Mouse (Mus musculus) midbrain, embryonic 13.5 days (tissue): Measurements from ENCODE around the gene Smg6. TPM values are rescaled to one million over a fixed set of nuclear protein-coding genes. Genes with fewer than 3 reads are reported as not detected.
A peak's percentile ranks its signal among the peaks of the same experiment; 100 is the strongest.

Source experiments
- ATAC-seq: fragments of 200-750 bp; cut with Nextera tagmentation; 2 replicates; pipeline ENCODE4 v1.8.0; 2017; ENCODE audit warnings: mild to moderate bottlenecking, moderate TSS enrichment, moderate library complexity
- H3K27ac ChIP-seq: fragments of 300-500 bp; sonication (generic); 2 replicates; pipeline ENCODE4 v1.5.1; 2015; ENCODE audit warnings: inconsistent platforms, mild to moderate bottlenecking, moderate library complexity
- H3K27me3 ChIP-seq: fragments of 300-500 bp; sonication (generic); 2 replicates; pipeline ENCODE4 v1.6.1; 2015; ENCODE audit warnings: mild to moderate bottlenecking, inconsistent platforms
- H3K36me3 ChIP-seq: fragments of 300-500 bp; sonication (generic); 2 replicates; pipeline ENCODE4 v1.6.1; 2015; ENCODE audit warnings: mild to moderate bottlenecking, inconsistent platforms
- H3K4me1 ChIP-seq: fragments of 300-500 bp; sonication (generic); replicated peaks from 2 replicates; pipeline ENCODE4 v1.6.1; 2015; ENCODE audit warnings: inconsistent platforms
- H3K4me2 ChIP-seq: fragments of 300-500 bp; sonication (generic); replicated peaks from 2 replicates; pipeline ENCODE4 v1.6.1; 2015; ENCODE audit warnings: moderate library complexity, mild to moderate bottlenecking, inconsistent platforms
- H3K4me3 ChIP-seq: fragments of 300-500 bp; sonication (generic); replicated peaks from 2 replicates; pipeline ENCODE4 v1.5.1; 2015; ENCODE audit warnings: mild to moderate bottlenecking, inconsistent platforms
- H3K9ac ChIP-seq: fragments of 300-500 bp; sonication (generic); replicated peaks from 2 replicates; pipeline ENCODE4 v1.6.1; 2015; ENCODE audit warnings: mild to moderate bottlenecking, inconsistent platforms
- H3K9me3 ChIP-seq: fragments of 300-500 bp; sonication (generic); 2 replicates; pipeline ENCODE4 v1.6.1; 2016; ENCODE audit warnings: mild to moderate bottlenecking, inconsistent platforms
- WGBS: fragments of 180-500 bp; shearing (Covaris S2); methylation state at CpG from one replicate; pipeline ENCODE4 v1.1.7; 2015; 5-methylcytosine and 5-hydroxymethylcytosine counted together
- polyA plus RNA-seq: library from polyadenylated mRNA; unstranded; fragments of >200 nt; fragmentation: Nextera tagmentation; extraction: Ambion mirVana; gene quantifications from 2 replicates; pipeline ENCODE4 v1.2.1, GENCODE M21; 2015

Gene Smg6
- polyA plus RNA-seq, result 20.2 and 21.0 TPM in 2 replicates

- H3K4me3 ChIP-seq, result peak within 1 kb of the TSS; percentile 66
- no peaks in the 10 kb centered on the region for H3K27me3 ChIP-seq
- peak within 1 kb of the TSS; percentile 71 for H3K4me2 ChIP-seq
- peak within 1 kb of the TSS; percentile 96 for H3K27ac ChIP-seq
- peak within 1 kb of the TSS; percentile 81 for H3K9ac ChIP-seq
- ATAC-seq, result peak; percentile 96
- H3K4me1 ChIP-seq, result peaks cover 25% of the 10 kb centered on the region
- peaks cover 14% of the 10 kb centered on the region for H3K36me3 ChIP-seq
- under 1% methylated on average over 71 of the region's 88 CpGs for WGBS
- no peaks in the 10 kb centered on the region for H3K9me3 ChIP-seq
These were observed at the start of gene Smg6, which contains the start of gene Srr for GRCm38 (mm10) chr11:74925577-74926387. Smg6 (plus strand) TSS chr11:74925823. Srr (minus strand) TSS chr11:74925948.

GRCm38 (mm10) chr11:74876801-74877200 is 48.8 kb upstream of the Smg6 start:
- Histone ChIP-seq H3K27ac (peak overlapping the region; percentile 87), H3K9ac (peak overlapping the region; percentile 46; the same call in 1 of the 2 replicates), H3K4me3 (0 out of 2 replicates have a peak overlapping the region, but pooled peaks have one; percentile 5), H3K27me3 (no peaks in the 10 kb centered on the region), H3K4me2 (peak overlapping the region; percentile 49), H3K4me1 (peaks cover 42% of the 10 kb centered on the region), H3K9me3 (no peaks in the 10 kb centered on the region), H3K36me3 (no peaks in the 10 kb centered on the region)
- WGBS, result under 1% methylated on average over 9 of the region's 9 CpGs
- ATAC-seq, result peak; percentile 95

GRCm38 (mm10) chr11:74880999-74881398 is 44.6 kb upstream of the Smg6 start:
- H3K4me2 ChIP-seq, result no peak overlapping the region
- H3K4me3 ChIP-seq, result no peak overlapping the region
- H3K36me3 ChIP-seq, result peaks cover 9% of the 10 kb centered on the region
- no peak overlapping the region for H3K27ac ChIP-seq
- 84% methylated on average over 9 of the region's 9 CpGs for WGBS
- H3K4me1 ChIP-seq, result peaks cover 28% of the 10 kb centered on the region
- H3K9ac ChIP-seq, result no peak overlapping the region
- no peaks in the 10 kb centered on the region for H3K27me3 ChIP-seq
- no peaks in the 10 kb centered on the region for H3K9me3 ChIP-seq
- no peak for ATAC-seq

GRCm38 (mm10) chr11:74881979-74882378 is 43.6 kb upstream of the Smg6 start:
- H3K4me1 ChIP-seq, result peaks cover 19% of the 10 kb centered on the region
- peaks cover 9% of the 10 kb centered on the region for H3K36me3 ChIP-seq
- no peaks in the 10 kb centered on the region for H3K9me3 ChIP-seq
- H3K4me3 ChIP-seq, result no peak overlapping the region
- ATAC-seq, result no peak
- H3K9ac ChIP-seq, result 0 out of 2 replicates have a peak overlapping the region, but pooled peaks have one; percentile 32
- WGBS, result 68% methylated on average over 14 of the region's 14 CpGs
- H3K27me3 ChIP-seq, result no peaks in the 10 kb centered on the region
- peak overlapping the region; percentile 64 for H3K27ac ChIP-seq
- peak overlapping the region; percentile 13 for H3K4me2 ChIP-seq

- WGBS, result 96% methylated on average over 10 of the region's 10 CpGs
- H3K4me3 ChIP-seq, result no peak overlapping the region
- H3K4me2 ChIP-seq, result no peak overlapping the region
- no peak overlapping the region for H3K9ac ChIP-seq
- peaks cover 9% of the 10 kb centered on the region for H3K4me1 ChIP-seq
- H3K27me3 ChIP-seq, result no peaks in the 10 kb centered on the region
- H3K9me3 ChIP-seq, result no peaks in the 10 kb centered on the region
- H3K36me3 ChIP-seq, result peaks cover 9% of the 10 kb centered on the region
- no peak for ATAC-seq
- no peak overlapping the region for H3K27ac ChIP-seq
These were observed 42.5 kb upstream of the Smg6 start for GRCm38 (mm10) chr11:74883098-74883497.

- Histone ChIP-seq H3K4me3 (no peak overlapping the region), H3K27ac (no peak overlapping the region), H3K36me3 (peaks cover 5% of the 10 kb centered on the region; the same call in 1 of the 2 replicates), H3K9ac (no peak overlapping the region), H3K4me1 (peaks cover 35% of the 10 kb centered on the region), H3K4me2 (no peak overlapping the region), H3K27me3 (no peaks in the 10 kb centered on the region), H3K9me3 (no peaks in the 10 kb centered on the region)
- ATAC-seq, result no peak
- 80% methylated on average over 4 of the region's 4 CpGs for WGBS
These were observed 31.0 kb upstream of the Smg6 start for GRCm38 (mm10) chr11:74894619-74895018.

- Histone ChIP-seq H3K27me3 (no peaks in the 10 kb centered on the region), H3K4me1 (peaks cover 40% of the 10 kb centered on the region), H3K27ac (peak overlapping the region; percentile 94), H3K9ac (peak overlapping the region; percentile 91), H3K9me3 (no peaks in the 10 kb centered on the region), H3K4me3 (peak overlapping the region; percentile 91), H3K36me3 (peaks cover 21% of the 10 kb centered on the region), H3K4me2 (peak overlapping the region; percentile 83)
- under 1% methylated on average over 38 of the region's 55 CpGs for WGBS
- peak; percentile 66 for ATAC-seq
These were observed 29.4 kb upstream of the Smg6 start for GRCm38 (mm10) chr11:74895980-74896900.

GRCm38 (mm10) chr11:74896901-74897677 is 28.5 kb upstream of the Smg6 start, which contains the start of gene Sgsm2:
Sgsm2 (minus strand) TSS chr11:74897060.
- Histone ChIP-seq H3K27ac (peak within 1 kb of the TSS; percentile 94), H3K36me3 (peaks cover 24% of the 10 kb centered on the region), H3K4me1 (peaks cover 40% of the 10 kb centered on the region), H3K4me2 (peak within 1 kb of the TSS; percentile 83), H3K4me3 (peak within 1 kb of the TSS; percentile 91), H3K9me3 (no peaks in the 10 kb centered on the region), H3K27me3 (no peaks in the 10 kb centered on the region), H3K9ac (peak within 1 kb of the TSS; percentile 91)
- WGBS, result under 1% methylated on average over 74 of the region's 74 CpGs
- peak; percentile 82 for ATAC-seq

GRCm38 (mm10) chr11:74897678-74898516 is 27.7 kb upstream of the Smg6 start, which contains the start of gene Tsr1:
Tsr1 (plus strand) TSS chr11:74898071.
- H3K27ac ChIP-seq, result peak within 1 kb of the TSS; percentile 94
- H3K27me3 ChIP-seq, result no peaks in the 10 kb centered on the region
- peak within 1 kb of the TSS; percentile 91 for H3K4me3 ChIP-seq
- H3K9me3 ChIP-seq, result no peaks in the 10 kb centered on the region
- peak within 1 kb of the TSS; percentile 83 for H3K4me2 ChIP-seq
- peaks cover 30% of the 10 kb centered on the region for H3K36me3 ChIP-seq
- WGBS, result under 1% methylated on average over 54 of the region's 54 CpGs
- peak; percentile 85 for ATAC-seq
- H3K9ac ChIP-seq, result peak within 1 kb of the TSS; percentile 91
- peaks cover 40% of the 10 kb centered on the region for H3K4me1 ChIP-seq

GRCm38 (mm10) chr11:74898517-74898827 is 27.2 kb upstream of the Smg6 start:
- H3K4me3 ChIP-seq, result peak overlapping the region; percentile 91
- no peaks in the 10 kb centered on the region for H3K9me3 ChIP-seq
- 0% methylated on average over 7 of the region's 7 CpGs for WGBS
- H3K27me3 ChIP-seq, result no peaks in the 10 kb centered on the region
- H3K4me1 ChIP-seq, result peaks cover 40% of the 10 kb centered on the region
- ATAC-seq, result no peak
- peaks cover 35% of the 10 kb centered on the region for H3K36me3 ChIP-seq
- H3K9ac ChIP-seq, result peak overlapping the region; percentile 91
- H3K4me2 ChIP-seq, result peak overlapping the region; percentile 83
- H3K27ac ChIP-seq, result peak overlapping the region; percentile 94
